Mouse (Mus musculus): ENCODE results near the gene Tfip11. TPM values are rescaled to one million over a fixed set of nuclear protein-coding genes. Genes with fewer than 3 reads are reported as not detected.

The Tfip11 gene
- polyA plus RNA-seq, 1 experiment from 2014 or later, result 24.9 TPM

- peak overlapping the region; percentile 60 for H3K9ac ChIP-seq
- H3K9me3 ChIP-seq (ENCODE audit: control insufficient read depth, low read length), result no peaks in the 10 kb centered on the region
- no peak overlapping the region for H3K27ac ChIP-seq
- peak; percentile 65 for ATAC-seq (ENCODE audit: low FRiP score)
- DNase-seq (ENCODE audit: low spot score), result no peak
- peak overlapping the region; percentile 82 for H3K4me2 ChIP-seq (replicated peaks)
- peaks cover 40% of the 10 kb centered on the region for H3K36me3 ChIP-seq (replicated peaks; ENCODE audit: control insufficient read depth, insufficient read depth)
- peak overlapping the region; percentile 75 for H3K4me3 ChIP-seq (replicated peaks; ENCODE audit: low read length)
- no peaks in the 10 kb centered on the region for H3K27me3 ChIP-seq (ENCODE audit: control insufficient read depth, insufficient read depth, low read length)
- H3K4me1 ChIP-seq (replicated peaks; ENCODE audit: control insufficient read depth, insufficient read depth, low read length), result peaks cover 16% of the 10 kb centered on the region
- 1% methylated on average over 31 of the region's 33 CpGs for WGBS
Measured at GRCm38 (mm10) chr5:112326446-112327009, 370 bp downstream of the Tfip11 start.

GRCm38 (mm10) chr5:112327854-112328253 lies 1.7 kb downstream of the Tfip11 start:
- DNase-seq (ENCODE audit: low spot score), result no peak
- Histone ChIP-seq H3K4me1 (replicated peaks; ENCODE audit: control insufficient read depth, insufficient read depth, low read length) (peaks cover 16% of the 10 kb centered on the region), H3K4me3 (replicated peaks; ENCODE audit: low read length) (no peak overlapping the region), H3K4me2 (replicated peaks) (no peak overlapping the region), H3K9ac (no peak overlapping the region), H3K27me3 (ENCODE audit: control insufficient read depth, insufficient read depth, low read length) (no peaks in the 10 kb centered on the region), H3K9me3 (ENCODE audit: control insufficient read depth, low read length) (no peaks in the 10 kb centered on the region), H3K27ac (no peak overlapping the region), H3K36me3 (replicated peaks; ENCODE audit: control insufficient read depth, insufficient read depth) (peaks cover 53% of the 10 kb centered on the region)
- WGBS, result 92% methylated on average over 15 of the region's 15 CpGs
- no peak for ATAC-seq (ENCODE audit: low FRiP score)

GRCm38 (mm10) chr5:112329805-112330564 lies 3.8 kb downstream of the Tfip11 start:
- DNase-seq (ENCODE audit: low spot score) (no peak), ATAC-seq (ENCODE audit: low FRiP score) (no peak)
- 93% methylated on average over 14 of the region's 14 CpGs for WGBS
- Histone ChIP-seq H3K4me1 (replicated peaks; ENCODE audit: control insufficient read depth, insufficient read depth, low read length) (peaks cover 15% of the 10 kb centered on the region), H3K27me3 (ENCODE audit: control insufficient read depth, insufficient read depth, low read length) (no peaks in the 10 kb centered on the region), H3K4me2 (replicated peaks) (no peak overlapping the region), H3K9me3 (ENCODE audit: control insufficient read depth, low read length) (no peaks in the 10 kb centered on the region), H3K4me3 (replicated peaks; ENCODE audit: low read length) (no peak overlapping the region), H3K9ac (no peak overlapping the region), H3K36me3 (replicated peaks; ENCODE audit: control insufficient read depth, insufficient read depth) (peaks cover 75% of the 10 kb centered on the region), H3K27ac (no peak overlapping the region)

GRCm38 (mm10) chr5:112335473-112335872 lies 9.3 kb downstream of the Tfip11 start:
- Histone ChIP-seq H3K27me3 (ENCODE audit: control insufficient read depth, insufficient read depth, low read length) (no peaks in the 10 kb centered on the region), H3K27ac (no peak overlapping the region), H3K4me2 (replicated peaks) (no peak overlapping the region), H3K4me3 (replicated peaks; ENCODE audit: low read length) (no peak overlapping the region), H3K36me3 (replicated peaks; ENCODE audit: control insufficient read depth, insufficient read depth) (peaks cover 92% of the 10 kb centered on the region), H3K9me3 (ENCODE audit: control insufficient read depth, low read length) (no peaks in the 10 kb centered on the region), H3K4me1 (replicated peaks; ENCODE audit: control insufficient read depth, insufficient read depth, low read length) (no peaks in the 10 kb centered on the region), H3K9ac (no peak overlapping the region)
- ATAC-seq (ENCODE audit: low FRiP score) (no peak), DNase-seq (ENCODE audit: low spot score) (peak; percentile 47)
- WGBS, result 27% methylated on average over 2 of the region's 2 CpGs

- no peaks in the 10 kb centered on the region for H3K9me3 ChIP-seq (ENCODE audit: control insufficient read depth, low read length)
- no peak for ATAC-seq (ENCODE audit: low FRiP score)
- peaks cover 76% of the 10 kb centered on the region for H3K36me3 ChIP-seq (replicated peaks; ENCODE audit: control insufficient read depth, insufficient read depth)
- H3K27me3 ChIP-seq (ENCODE audit: control insufficient read depth, insufficient read depth, low read length), result no peaks in the 10 kb centered on the region
- H3K4me3 ChIP-seq (replicated peaks; ENCODE audit: low read length), result no peak overlapping the region
- no peak overlapping the region for H3K27ac ChIP-seq
- peaks cover 3% of the 10 kb centered on the region; the same call in 1 of the 2 replicates for H3K4me1 ChIP-seq (replicated peaks; ENCODE audit: control insufficient read depth, insufficient read depth, low read length)
- no peak for DNase-seq (ENCODE audit: low spot score)
- H3K4me2 ChIP-seq (replicated peaks), result no peak overlapping the region
- H3K9ac ChIP-seq, result no peak overlapping the region
- 96% methylated on average over 22 of the region's 22 CpGs for WGBS
Measured at GRCm38 (mm10) chr5:112337004-112337403, 10.8 kb downstream of the Tfip11 start.

GRCm38 (mm10) chr5:112339215-112339614 lies 13.1 kb downstream of the Tfip11 start:
- Histone ChIP-seq H3K4me3 (replicated peaks; ENCODE audit: low read length) (no peak overlapping the region), H3K4me2 (replicated peaks) (no peak overlapping the region), H3K9ac (no peak overlapping the region), H3K27ac (no peak overlapping the region), H3K36me3 (replicated peaks; ENCODE audit: control insufficient read depth, insufficient read depth) (peaks cover 54% of the 10 kb centered on the region), H3K9me3 (ENCODE audit: control insufficient read depth, low read length) (no peaks in the 10 kb centered on the region), H3K27me3 (ENCODE audit: control insufficient read depth, insufficient read depth, low read length) (no peaks in the 10 kb centered on the region), H3K4me1 (replicated peaks; ENCODE audit: control insufficient read depth, insufficient read depth, low read length) (peaks cover 17% of the 10 kb centered on the region; the same call in 1 of the 2 replicates)
- DNase-seq (ENCODE audit: low spot score), result no peak
- WGBS, result 77% methylated on average over 7 of the region's 7 CpGs
- no peak for ATAC-seq (ENCODE audit: low FRiP score)

- peaks cover 37% of the 10 kb centered on the region; the same call in 1 of the 2 replicates for H3K4me1 ChIP-seq (replicated peaks; ENCODE audit: control insufficient read depth, insufficient read depth, low read length)
- H3K27me3 ChIP-seq (ENCODE audit: control insufficient read depth, insufficient read depth, low read length), result no peaks in the 10 kb centered on the region
- ATAC-seq (ENCODE audit: low FRiP score) (peak; percentile 71), DNase-seq (ENCODE audit: low spot score) (peak; percentile 91)
- peak within 1 kb of the TSS; percentile 58 for H3K27ac ChIP-seq
- H3K9me3 ChIP-seq (ENCODE audit: control insufficient read depth, low read length), result no peaks in the 10 kb centered on the region
- 3% methylated on average over 62 of the region's 64 CpGs for WGBS
- peak within 1 kb of the TSS; percentile 84 for H3K4me2 ChIP-seq (replicated peaks)
- peaks cover 40% of the 10 kb centered on the region for H3K36me3 ChIP-seq (replicated peaks; ENCODE audit: control insufficient read depth, insufficient read depth)
- peak within 1 kb of the TSS; percentile 92 for H3K4me3 ChIP-seq (replicated peaks; ENCODE audit: low read length)
- peak within 1 kb of the TSS; percentile 84 for H3K9ac ChIP-seq
Measured at GRCm38 (mm10) chr5:112342463-112343204, 16.5 kb downstream of the Tfip11 start, which contains the start of the genes Srrd and Hps4. Srrd (minus strand) TSS chr5:112343040. Hps4 (plus strand) TSS chr5:112343083.

GRCm38 (mm10) chr5:112343205-112343595 lies 17.0 kb downstream of the Tfip11 start:
- Histone ChIP-seq H3K4me3 (replicated peaks; ENCODE audit: low read length) (peak overlapping the region; percentile 92), H3K36me3 (replicated peaks; ENCODE audit: control insufficient read depth, insufficient read depth) (peaks cover 40% of the 10 kb centered on the region), H3K4me2 (replicated peaks) (peak overlapping the region; percentile 84), H3K9me3 (ENCODE audit: control insufficient read depth, low read length) (no peaks in the 10 kb centered on the region), H3K9ac (peak overlapping the region; percentile 84), H3K27ac (peak overlapping the region; percentile 58), H3K4me1 (replicated peaks; ENCODE audit: control insufficient read depth, insufficient read depth, low read length) (peaks cover 37% of the 10 kb centered on the region; the same call in 1 of the 2 replicates), H3K27me3 (ENCODE audit: control insufficient read depth, insufficient read depth, low read length) (no peaks in the 10 kb centered on the region)
- WGBS, result under 1% methylated on average over 18 of the region's 24 CpGs
- ATAC-seq (ENCODE audit: low FRiP score) (peak; percentile 75), DNase-seq (ENCODE audit: low spot score) (peak; percentile 56)
